In the genomic region with DNA sequence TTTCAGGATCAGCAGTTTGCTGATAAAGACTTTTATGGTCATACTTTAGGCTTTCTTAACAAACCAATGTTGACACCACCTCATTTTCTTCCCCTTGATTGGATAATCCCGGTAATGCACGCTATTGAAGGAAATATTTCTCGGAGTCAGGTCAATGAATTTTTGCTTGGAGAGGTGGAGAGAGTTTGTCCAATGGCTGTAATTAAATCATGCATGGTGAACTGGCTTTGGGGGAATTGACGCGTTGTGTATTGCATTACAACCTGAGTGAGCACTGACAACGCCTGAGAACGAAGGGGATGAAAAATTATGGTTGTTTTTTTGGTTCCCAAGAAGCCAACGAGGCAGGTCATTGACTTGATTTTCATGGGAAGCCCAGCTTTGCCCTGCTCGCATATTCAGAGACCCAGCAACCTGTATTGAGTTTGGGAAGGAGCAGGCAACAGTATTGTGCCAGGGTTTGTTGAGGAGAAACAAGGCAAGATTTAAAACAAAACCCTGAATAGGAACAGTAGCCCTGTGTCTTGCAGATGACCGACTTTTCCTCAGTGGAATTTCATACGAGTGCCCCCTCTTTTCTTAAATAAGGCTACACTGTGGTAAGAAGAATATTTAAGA, we compare ENCODE assay signal across 13 mouse cellular contexts. TPM values are rescaled to one million over a fixed set of nuclear protein-coding genes. Genes with fewer than 3 reads are reported as not detected.
A peak's percentile ranks its signal among the peaks of the same experiment; 100 is the strongest.
DNase-seq lines count a peak whose midpoint lies in the region; ATAC-seq lines count a peak whose summit lies in the region.
"Had no signal": no experiment of that assay in that cellular context is flagged by ENCODE, and none has a peak within 500 bp of the region (broad histone marks: within the 10 kb centered on the region; RNA-seq: fewer than 3 reads in every experiment).

No protein-coding gene starts in this region.

- peak; percentile 29 for DNase-seq in neural tube, embryonic 11.5 days (ENCODE audit: low spot score)
- DNase-seq in neural tube, embryonic 10.5 days (ENCODE audit: extremely low spot score, low spot score): no peak
- no peak for DNase-seq in midbrain, embryonic 14.5 days
- no peak for DNase-seq in gastrocnemius, postnatal 25 days
- DNase-seq in frontal cortex, adult 2 months (ENCODE audit: extremely low spot score in 1 of 2, low spot score in 1 of 2): no peak
- DNase-seq: cerebellum, postnatal 36 days had no signal

- no peak overlapping the region; the same call in 1 of the 2 replicates for H3K4me2 ChIP-seq in neural tube, embryonic 11.5 days (ENCODE audit: low read depth)
- peak overlapping the region; percentile 9; the same call in 1 of the 2 replicates for H3K4me2 ChIP-seq in hindbrain, embryonic 12.5 days (replicated peaks)
- H3K4me2 ChIP-seq in midbrain, embryonic 14.5 days (ENCODE audit: low read length): no peak overlapping the region; the same call in 1 of the 2 replicates
- H3K4me2 ChIP-seq in intestine, embryonic 16.5 days (ENCODE audit: low read depth, low read length): no peak overlapping the region
- H3K4me2 ChIP-seq: heart, embryonic 13.5 days; lung, embryonic 15.5 days had no signal

- H3K27me3 ChIP-seq in neural tube, embryonic 11.5 days (ENCODE audit: control insufficient read depth, insufficient read depth, low read length): no peaks in the 10 kb centered on the region
- no peaks in the 10 kb centered on the region for H3K27me3 ChIP-seq in hindbrain, embryonic 12.5 days
- no peaks in the 10 kb centered on the region for H3K27me3 ChIP-seq in midbrain, embryonic 14.5 days (ENCODE audit: control insufficient read depth, insufficient read depth, low read length)
- no peaks in the 10 kb centered on the region for H3K27me3 ChIP-seq in intestine, embryonic 16.5 days (replicated peaks; ENCODE audit: control insufficient read depth, insufficient read depth, low read length)
- H3K27me3 ChIP-seq: CH12.LX; heart, embryonic 13.5 days; lung, embryonic 15.5 days; Patski had no signal

- H3K36me3 ChIP-seq in neural tube, embryonic 11.5 days (ENCODE audit: control insufficient read depth, insufficient read depth, low read length): no peaks in the 10 kb centered on the region
- no peaks in the 10 kb centered on the region for H3K36me3 ChIP-seq in hindbrain, embryonic 12.5 days
- no peaks in the 10 kb centered on the region for H3K36me3 ChIP-seq in midbrain, embryonic 14.5 days (ENCODE audit: control insufficient read depth, insufficient read depth, low read length)
- no peaks in the 10 kb centered on the region for H3K36me3 ChIP-seq in intestine, embryonic 16.5 days (ENCODE audit: control insufficient read depth, insufficient read depth, low read length)
- H3K36me3 ChIP-seq: heart, embryonic 13.5 days; lung, embryonic 15.5 days had no signal

- no peaks in the 10 kb centered on the region for H3K9me3 ChIP-seq in neural tube, embryonic 11.5 days (ENCODE audit: control insufficient read depth, low read length)
- no peaks in the 10 kb centered on the region for H3K9me3 ChIP-seq in hindbrain, embryonic 12.5 days (replicated peaks)
- H3K9me3 ChIP-seq in midbrain, embryonic 14.5 days (ENCODE audit: control insufficient read depth, low read length): no peaks in the 10 kb centered on the region
- H3K9me3 ChIP-seq in intestine, embryonic 16.5 days (ENCODE audit: control insufficient read depth, low read length): no peaks in the 10 kb centered on the region
- H3K9me3 ChIP-seq: heart, embryonic 13.5 days; lung, embryonic 15.5 days had no signal

- no peak overlapping the region for H3K4me3 ChIP-seq in neural tube, embryonic 11.5 days (ENCODE audit: low read depth, low read length)
- H3K4me3 ChIP-seq in hindbrain, embryonic 12.5 days: no peak overlapping the region
- no peak overlapping the region for H3K4me3 ChIP-seq in midbrain, embryonic 14.5 days (replicated peaks; ENCODE audit: low read depth, low read length)
- no peak overlapping the region for H3K4me3 ChIP-seq in intestine, embryonic 16.5 days (ENCODE audit: low read length)
- H3K4me3 ChIP-seq: heart, embryonic 13.5 days; layer of hippocampus, adult 2 months; lung, embryonic 15.5 days had no signal

- H3K4me1 ChIP-seq in neural tube, embryonic 11.5 days (ENCODE audit: control insufficient read depth, insufficient read depth, low read length): peaks cover 8% of the 10 kb centered on the region
- H3K4me1 ChIP-seq in hindbrain, embryonic 12.5 days: peaks cover 28% of the 10 kb centered on the region
- H3K4me1 ChIP-seq in midbrain, embryonic 14.5 days (ENCODE audit: control insufficient read depth, insufficient read depth, low read length): peaks cover 14% of the 10 kb centered on the region
- H3K4me1 ChIP-seq in intestine, embryonic 16.5 days (ENCODE audit: control insufficient read depth, insufficient read depth, low read length): no peaks in the 10 kb centered on the region
- H3K4me1 ChIP-seq: lung, embryonic 15.5 days had no signal

- peak overlapping the region; percentile 29; the same call in 1 of the 2 replicates for H3K27ac ChIP-seq in neural tube, embryonic 11.5 days (ENCODE audit: low read depth, low read length)
- H3K27ac ChIP-seq in hindbrain, embryonic 12.5 days: 0 out of 2 replicates have a peak overlapping the region, but pooled peaks have one; percentile 23
- H3K27ac ChIP-seq in midbrain, embryonic 14.5 days (replicated peaks; ENCODE audit: low read depth, low read length): no peak overlapping the region
- no peak overlapping the region for H3K27ac ChIP-seq in intestine, embryonic 16.5 days (ENCODE audit: low read length)
- H3K27ac ChIP-seq: heart, embryonic 13.5 days; layer of hippocampus, adult 2 months; lung, embryonic 15.5 days had no signal

- no peak overlapping the region for H3K9ac ChIP-seq in neural tube, embryonic 11.5 days (ENCODE audit: low read length)
- H3K9ac ChIP-seq in hindbrain, embryonic 12.5 days: no peak overlapping the region
- H3K9ac ChIP-seq in midbrain, embryonic 14.5 days (replicated peaks; ENCODE audit: low read length): no peak overlapping the region
- H3K9ac ChIP-seq in intestine, embryonic 16.5 days (ENCODE audit: low read depth, low read length): no peak overlapping the region
- H3K9ac ChIP-seq: heart, embryonic 13.5 days; lung, embryonic 15.5 days had no signal

- peak; percentile 72 for ATAC-seq in neural tube, embryonic 11.5 days (ENCODE audit: insufficient read depth, low FRiP score, low TSS enrichment)
- peak; percentile 71 for ATAC-seq in hindbrain, embryonic 12.5 days (ENCODE audit: low FRiP score)
- ATAC-seq in midbrain, embryonic 14.5 days (ENCODE audit: low FRiP score, low TSS enrichment): peak; percentile 35; the same call in 1 of the 2 replicates
- ATAC-seq in intestine, embryonic 16.5 days: no peak
- ATAC-seq: Patski had no signal

- whole genome bisulfite sequencing in neural tube, embryonic 11.5 days: 46% methylated on average over 11 of the region's 11 CpGs
- WGBS in hindbrain, embryonic 12.5 days: 36% methylated on average over 11 of the region's 11 CpGs
- 22% methylated on average over 11 of the region's 11 CpGs for WGBS in midbrain, embryonic 14.5 days
- WGBS in intestine, embryonic 16.5 days: 69% methylated on average over 11 of the region's 11 CpGs

RNA-seq across cellular contexts. Expression of a gene that starts 26.9 kb away (rescaled TPM):
- 12.4 and 14.5 TPM in 2 replicates for polyA plus RNA-seq in neural tube, embryonic 11.5 days (2014; fragmentation: Nextera tagmentation; extraction: Ambion mirVana)
- polyA plus RNA-seq in hindbrain, embryonic 12.5 days (2016; fragmentation: Nextera tagmentation; extraction: Ambion mirVana): 14.6 and 17.1 TPM in 2 replicates
- polyA plus RNA-seq in midbrain, embryonic 14.5 days (2014; fragmentation: Nextera tagmentation; extraction: Ambion mirVana): 13.4 and 14.6 TPM in 2 replicates
- 1 to 10 TPM; 3.3 to 3.9 TPM for total RNA-seq in gastrocnemius, postnatal 25 days (2021)
- 2.9 and 3.4 TPM in 2 replicates for polyA plus RNA-seq in frontal cortex, adult 2 months (2012; rRNA removed)
- 3.5 and 3.7 TPM in 2 replicates for polyA plus RNA-seq in intestine, embryonic 16.5 days (2015; fragmentation: Nextera tagmentation; extraction: Ambion mirVana)
- total RNA-seq: CH12.LX had no signal

Comparison
In these comparisons a context has a peak if more than half of its experiments do, and no peak if none do; other contexts are left out.
1. H3K27ac ChIP-seq: peak in neural tube, embryonic 11.5 days (single experiment) and hindbrain, embryonic 12.5 days (single experiment); none in midbrain, embryonic 14.5 days (single experiment) and intestine, embryonic 16.5 days (single experiment).